Mouse (Mus musculus) embryonic fibroblast, embryonic 13.5 days (primary cell): Measurements from ENCODE around the gene Plekhg2. TPM values are rescaled to one million over a fixed set of nuclear protein-coding genes. Genes with fewer than 3 reads are reported as not detected.

ENCODE experiments used
- H3K27ac ChIP-seq: 2 replicates; pipeline ENCODE4 v1.5.1; 2012; ENCODE audit warnings: low read length, control low read depth, inconsistent platforms; ENCODE audit not compliant: insufficient read depth
- H3K4me1 ChIP-seq: 2 replicates; pipeline ENCODE4 v1.6.1; 2011; ENCODE audit warnings: low read length; ENCODE audit not compliant: control insufficient read depth, insufficient read depth
- H3K4me3 ChIP-seq: 2 replicates; pipeline ENCODE4 v1.5.1; 2011; ENCODE audit warnings: mild to moderate bottlenecking, control low read depth, low read length; ENCODE audit not compliant: insufficient read depth
- CTCF ChIP-seq: IDR thresholded peaks from 2 replicates; pipeline ENCODE4 v1.5.1; 2011; ENCODE audit warnings: mild to moderate bottlenecking, control low read depth, low read length, moderate library complexity, borderline replicate concordance; ENCODE audit not compliant: insufficient read depth
- POLR2A ChIP-seq: IDR thresholded peaks from 2 replicates; pipeline ENCODE4 v1.6.1; 2011; ENCODE audit warnings: low read depth, mild to moderate bottlenecking, control low read depth, low read length, moderate library complexity
- polyA plus RNA-seq: library from polyadenylated mRNA; stranded (reverse); fragments of >200 nt; gene quantifications from 2 replicates; pipeline ENCODE4 v1.2.4, GENCODE M21; 2011; ENCODE audit warnings: low read depth; ENCODE audit not compliant: missing spikeins, insufficient read length

Plekhg2 gene
- polyA plus RNA-seq, 1 experiment = 68.5 TPM

GRCm38 (mm10) chr7:28356981-28357380, 15.4 kb downstream of the Plekhg2 start:
- no peak overlapping the region for H3K4me3 ChIP-seq
- H3K4me1 ChIP-seq = peaks cover 24% of the 10 kb centered on the region
- TF ChIP-seq POLR2A (no peak), CTCF (no peak)
- H3K27ac ChIP-seq = peak overlapping the region; percentile 88

- no peak overlapping the region for H3K4me3 ChIP-seq
- H3K27ac ChIP-seq = no peak overlapping the region
- TF ChIP-seq POLR2A (no peak; the same call in 1 of the 2 replicates), CTCF (no peak)
- peaks cover 24% of the 10 kb centered on the region for H3K4me1 ChIP-seq
Measured at GRCm38 (mm10) chr7:28355221-28355620, 17.2 kb downstream of the Plekhg2 start.

GRCm38 (mm10) chr7:28354596-28354995, 17.8 kb downstream of the Plekhg2 start:
- H3K4me1 ChIP-seq = peaks cover 24% of the 10 kb centered on the region
- no peak for TF ChIP-seq POLR2A
- no peak for TF ChIP-seq CTCF
- H3K27ac ChIP-seq = no peak overlapping the region
- H3K4me3 ChIP-seq = no peak overlapping the region

- TF ChIP-seq CTCF (no peak), POLR2A (no peak)
- Histone ChIP-seq H3K27ac (no peak overlapping the region), H3K4me1 (peaks cover 24% of the 10 kb centered on the region), H3K4me3 (no peak overlapping the region)
Measured at GRCm38 (mm10) chr7:28354113-28354581, 18.3 kb downstream of the Plekhg2 start.

- Histone ChIP-seq H3K4me3 (no peak overlapping the region), H3K27ac (no peak overlapping the region), H3K4me1 (peaks cover 16% of the 10 kb centered on the region)
- TF ChIP-seq POLR2A = 0 out of 2 replicates have a peak, but pooled peaks have one; percentile 4
- TF ChIP-seq CTCF = no peak
Measured at GRCm38 (mm10) chr7:28353267-28353666, 19.1 kb downstream of the Plekhg2 start.

GRCm38 (mm10) chr7:28351676-28352191, 20.7 kb downstream of the Plekhg2 start:
- Histone ChIP-seq H3K4me1 (peaks cover 3% of the 10 kb centered on the region), H3K4me3 (peak overlapping the region; percentile 98), H3K27ac (no peak overlapping the region; the same call in 1 of the 2 replicates)
- TF ChIP-seq CTCF = no peak
- no peak for TF ChIP-seq POLR2A

GRCm38 (mm10) chr7:28350155-28350883, 22.1 kb downstream of the Plekhg2 start, which contains the start of gene Rps16:
TSS of gene Rps16 (plus strand) at chr7:28350652.
- TF ChIP-seq POLR2A (peak; percentile 67), CTCF (no peak)
- no peaks in the 10 kb centered on the region for H3K4me1 ChIP-seq
- peak within 1 kb of the TSS; percentile 90 for H3K27ac ChIP-seq
- H3K4me3 ChIP-seq = peak within 1 kb of the TSS; percentile 98

- TF ChIP-seq POLR2A (no peak), CTCF (no peak)
- H3K4me1 ChIP-seq = no peaks in the 10 kb centered on the region
- H3K4me3 ChIP-seq = no peak overlapping the region
- H3K27ac ChIP-seq = no peak overlapping the region
Measured at GRCm38 (mm10) chr7:28348601-28349000, 23.8 kb downstream of the Plekhg2 start.

- Histone ChIP-seq H3K4me1 (no peaks in the 10 kb centered on the region), H3K4me3 (no peak overlapping the region), H3K27ac (0 out of 2 replicates have a peak overlapping the region, but pooled peaks have one; percentile 7)
- TF ChIP-seq POLR2A = no peak
- no peak for TF ChIP-seq CTCF
Measured at GRCm38 (mm10) chr7:28347746-28348145, 24.7 kb downstream of the Plekhg2 start.

GRCm38 (mm10) chr7:28344637-28345036, 27.8 kb downstream of the Plekhg2 start:
- H3K27ac ChIP-seq = no peak overlapping the region
- TF ChIP-seq CTCF = peak; percentile 38; the same call in 1 of the 2 replicates
- no peak for TF ChIP-seq POLR2A
- H3K4me1 ChIP-seq = no peaks in the 10 kb centered on the region
- no peak overlapping the region for H3K4me3 ChIP-seq
